Mouse (Mus musculus): Measurements from ENCODE around the gene Med12l.

Med12l gene

DNA sequence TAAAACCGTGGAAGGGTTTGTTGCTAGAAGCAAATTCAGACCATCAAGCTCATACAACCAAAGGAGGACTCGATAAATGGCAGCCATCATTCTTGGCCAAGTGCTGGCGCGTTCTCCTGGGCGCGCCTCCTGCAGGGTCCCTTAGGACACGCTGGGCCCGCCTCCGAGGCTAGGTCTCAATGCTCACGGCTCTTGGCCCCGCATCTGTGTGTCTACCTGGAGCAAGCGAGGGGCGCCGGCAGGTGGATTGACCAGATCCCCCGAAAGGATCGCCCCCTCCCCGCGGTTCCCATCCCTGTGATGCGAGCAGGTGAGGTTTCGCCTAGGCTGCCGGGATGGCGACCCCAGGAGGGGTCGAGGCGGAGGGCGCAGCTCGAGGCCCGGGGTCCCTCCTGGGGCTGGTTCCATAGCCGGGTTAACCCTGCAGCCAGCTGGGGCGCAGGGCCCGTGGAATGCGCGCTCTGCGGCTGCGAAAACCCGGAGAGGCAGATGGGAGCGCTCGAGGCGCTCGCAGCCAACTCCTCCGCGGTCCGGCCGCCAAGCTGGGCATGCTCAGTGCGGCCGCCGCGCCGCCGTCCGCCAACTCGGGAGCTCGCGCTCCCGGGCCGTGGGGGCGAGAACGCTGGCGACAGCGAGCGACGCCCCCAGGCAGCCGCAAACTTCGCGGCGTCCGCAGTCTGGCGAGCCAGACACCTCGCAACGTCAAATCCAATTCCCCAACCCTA is at the start of gene Med12l:
Med12l (plus strand) TSS at position 555 of the 725 bp plus-strand sequence.
- DNase-seq: peak; percentile 77 to 86

DNA sequence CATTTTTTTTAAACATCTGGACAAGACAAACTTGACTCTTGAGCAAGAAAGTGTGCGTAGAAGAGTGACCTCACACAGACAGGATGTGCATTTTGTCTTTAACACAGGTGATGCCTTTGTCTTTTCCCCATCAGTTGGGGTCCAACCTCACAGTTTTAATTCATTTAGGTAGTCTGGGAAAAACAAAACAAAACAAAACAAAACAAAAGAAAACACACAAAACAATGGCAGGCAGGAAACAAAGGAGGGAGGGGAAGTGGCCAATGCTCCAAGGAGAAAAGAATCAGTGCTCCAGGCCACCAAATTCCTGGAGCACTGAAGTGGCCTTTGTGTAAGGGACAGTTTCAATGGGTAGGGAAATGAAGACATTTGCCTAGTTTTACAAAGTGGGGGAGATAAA is 44.5 kb upstream of the Med12l start:
- no peak for DNase-seq

DNA sequence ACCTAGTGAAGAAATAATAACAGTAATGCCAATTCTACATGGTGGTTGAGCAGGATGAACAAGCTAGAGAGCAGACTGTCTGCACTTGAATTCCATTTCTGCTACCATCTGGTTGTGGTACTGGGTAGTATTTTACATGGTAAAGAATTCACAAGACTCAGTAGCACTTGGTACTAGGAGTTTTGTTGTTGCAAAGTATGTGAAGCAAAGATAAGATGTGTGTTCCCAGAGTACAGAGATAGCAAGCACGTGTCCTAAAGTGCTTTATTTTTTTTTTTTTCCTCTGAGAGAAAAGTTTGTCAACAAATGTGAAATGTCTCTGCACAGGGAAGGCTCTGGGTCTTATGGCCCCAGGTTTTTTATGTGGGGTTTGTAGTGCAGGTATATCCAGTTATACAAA is 28.2 kb upstream of the Med12l start:
- no peak for DNase-seq

DNA sequence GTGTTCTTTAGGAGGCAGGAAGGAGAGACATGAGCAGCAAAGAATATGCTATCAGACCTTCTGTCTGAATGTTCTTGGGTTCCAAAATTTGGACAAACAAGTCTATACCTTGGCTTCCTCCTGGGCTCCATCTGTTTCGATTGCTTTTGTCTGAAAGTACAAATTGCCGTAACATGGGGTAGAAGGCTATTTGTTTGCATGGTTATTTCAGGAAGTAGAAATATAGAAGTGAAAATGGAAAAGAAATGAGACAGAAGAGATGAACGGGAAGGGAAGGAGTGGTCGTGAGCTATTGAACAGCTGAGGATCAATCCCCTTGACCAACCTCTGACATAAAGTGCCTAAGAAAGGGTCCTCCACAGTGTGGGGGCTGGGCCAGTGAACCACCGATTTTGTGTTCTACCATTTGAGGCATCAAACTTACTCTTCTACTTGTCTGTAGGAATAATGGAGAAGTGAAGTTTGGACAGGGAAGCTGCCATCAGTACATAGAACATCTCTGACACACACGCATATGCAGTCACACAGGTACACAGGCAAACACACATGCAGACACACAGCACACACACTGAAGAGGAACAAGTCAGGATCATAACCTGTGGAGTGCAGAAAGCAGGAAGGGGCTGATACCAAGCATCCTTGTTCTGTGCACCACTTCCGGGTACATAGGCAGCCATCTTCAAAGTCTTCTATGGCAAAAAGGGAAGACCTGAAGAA is 27.6 kb upstream of the Med12l start:
- DNase-seq: no peak

DNA sequence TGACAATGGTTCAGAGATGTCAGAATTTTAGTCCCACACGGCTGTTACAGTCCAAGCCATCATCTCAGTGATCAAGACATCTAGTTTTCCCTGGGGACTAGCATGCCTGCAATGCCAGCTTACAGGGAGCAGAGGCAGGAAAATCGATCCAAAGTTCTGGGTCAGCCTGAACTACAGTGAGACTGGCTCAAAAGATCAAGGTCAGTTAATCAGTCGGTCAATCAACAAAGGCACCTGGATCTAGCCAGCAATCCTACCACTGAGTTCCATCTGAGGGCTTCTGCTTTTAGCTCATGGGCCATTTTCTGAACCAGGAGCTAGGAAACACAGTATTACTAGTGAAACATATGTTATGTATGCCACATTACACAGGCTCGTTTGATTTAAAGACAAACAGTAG is 25.0 kb upstream of the Med12l start:
- no peak for DNase-seq

DNA sequence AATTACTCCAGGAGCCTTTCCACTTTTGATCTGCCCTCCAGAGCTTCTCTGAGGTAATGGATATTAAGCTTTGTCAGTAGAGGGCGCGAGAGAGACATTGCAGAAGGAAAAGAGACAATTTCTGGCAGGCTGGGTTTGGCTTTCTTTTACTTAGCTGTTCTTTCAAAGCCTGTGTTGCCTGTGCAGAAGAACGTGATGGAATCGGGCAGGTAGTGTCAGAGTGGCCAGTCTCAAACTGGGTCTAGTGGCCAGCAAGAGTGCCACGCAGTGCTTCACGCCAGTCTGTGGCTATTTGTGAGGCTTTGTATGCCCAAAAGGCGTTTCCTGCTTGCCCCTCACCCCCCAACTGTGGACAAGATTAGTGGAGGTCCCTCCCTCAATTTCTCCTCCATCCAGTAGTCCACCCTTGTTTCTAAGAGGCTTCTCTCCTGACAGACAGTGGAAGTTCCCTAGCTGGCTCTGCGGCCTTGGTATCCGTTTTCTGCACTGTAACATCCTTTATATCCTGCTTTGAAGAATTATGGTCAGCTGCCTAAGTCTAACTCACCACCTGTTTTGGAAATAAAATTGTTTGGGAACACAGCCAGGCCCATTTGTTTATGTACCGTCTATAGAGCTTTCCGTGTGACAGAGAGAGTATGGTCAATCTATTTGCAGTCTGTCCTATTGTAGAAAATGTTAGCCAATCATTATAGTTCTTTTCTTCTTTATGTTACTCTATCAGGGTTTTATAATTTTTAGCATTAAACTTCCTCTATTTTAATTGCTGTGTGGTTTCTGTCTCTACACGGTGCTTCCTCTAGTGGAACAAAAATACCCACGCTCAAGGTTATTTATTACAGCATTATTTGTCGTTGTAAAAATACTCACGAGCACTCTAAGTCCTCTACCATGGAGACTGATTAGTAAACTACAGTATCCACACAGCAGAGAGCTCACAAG is 22.5 kb upstream of the Med12l start:
- DNase-seq: peak; percentile 44 to 56

DNA sequence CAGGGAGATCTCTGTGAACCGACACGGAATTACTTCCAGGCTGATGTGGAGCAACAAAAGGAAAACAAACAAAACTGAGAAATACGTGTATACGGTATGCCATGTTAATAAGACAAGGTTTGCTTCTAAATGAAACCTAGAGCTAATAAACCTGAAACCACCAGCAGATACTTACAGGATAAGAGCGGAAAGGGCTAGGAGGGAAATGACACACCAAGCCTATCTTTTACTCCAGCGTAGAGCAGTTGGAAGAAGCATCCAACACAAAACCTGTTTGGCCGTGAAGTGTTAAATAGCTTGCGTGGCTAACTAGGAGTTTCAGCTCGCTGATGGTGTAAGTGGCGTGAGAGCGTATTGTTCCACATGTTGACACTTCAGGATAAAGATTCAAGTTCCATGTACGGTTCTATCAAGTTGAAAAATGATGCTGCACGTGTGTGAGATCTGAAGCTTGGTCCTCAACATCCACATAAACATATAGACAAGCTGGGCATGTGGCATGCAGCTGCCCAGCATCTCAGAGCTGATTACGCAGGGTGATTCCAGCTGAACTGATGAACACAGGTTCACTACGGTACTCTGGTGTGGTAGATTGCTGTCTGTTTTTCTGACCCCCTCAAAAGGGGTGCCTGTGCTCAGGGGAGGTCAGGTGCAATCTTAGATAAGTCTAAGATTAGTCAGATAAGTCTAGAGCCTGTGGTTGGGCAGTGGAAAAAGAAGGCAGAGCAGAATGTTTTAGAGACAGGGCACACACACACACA is 21.6 kb upstream of the Med12l start:
- DNase-seq: no peak

DNA sequence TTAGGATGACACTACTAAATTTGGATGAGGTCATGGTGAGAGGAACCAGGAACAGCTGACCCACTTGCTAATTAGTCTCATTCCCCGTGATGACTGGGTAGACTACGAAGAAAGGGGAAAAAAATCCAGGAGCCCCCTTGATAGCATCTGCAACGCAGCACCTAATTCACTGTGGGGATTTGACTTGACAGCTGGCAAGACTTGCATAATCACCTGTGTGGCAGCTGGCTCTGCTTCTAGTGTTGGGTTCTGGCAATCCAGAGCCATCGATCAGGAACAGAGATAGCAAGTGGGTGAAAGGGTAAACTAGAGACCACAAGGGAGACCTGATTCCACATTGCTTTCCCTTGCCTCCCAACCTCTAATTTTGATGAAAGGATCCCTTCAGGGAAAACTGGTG is 19.8 kb upstream of the Med12l start:
- DNase-seq: no peak

DNA sequence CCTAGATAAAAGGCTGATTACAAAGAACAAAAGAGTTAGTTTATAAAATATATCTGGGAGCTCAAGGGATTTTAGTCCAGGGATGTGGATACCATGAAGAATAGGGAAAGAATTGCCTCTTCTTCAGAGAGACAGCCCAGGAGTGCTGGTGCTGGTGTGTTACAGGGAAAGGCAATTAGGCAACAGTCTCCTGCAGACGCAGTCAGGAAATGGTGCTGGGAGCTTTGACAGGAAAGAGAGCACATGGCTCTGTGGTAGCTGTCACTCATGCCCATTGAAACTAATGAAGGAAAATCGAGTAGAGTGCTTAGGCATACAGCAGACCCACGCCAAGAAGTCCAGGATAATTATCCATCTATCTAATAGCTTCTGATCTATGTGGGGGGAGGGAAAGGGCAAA is 16.3 kb upstream of the Med12l start:
- no peak for DNase-seq

DNA sequence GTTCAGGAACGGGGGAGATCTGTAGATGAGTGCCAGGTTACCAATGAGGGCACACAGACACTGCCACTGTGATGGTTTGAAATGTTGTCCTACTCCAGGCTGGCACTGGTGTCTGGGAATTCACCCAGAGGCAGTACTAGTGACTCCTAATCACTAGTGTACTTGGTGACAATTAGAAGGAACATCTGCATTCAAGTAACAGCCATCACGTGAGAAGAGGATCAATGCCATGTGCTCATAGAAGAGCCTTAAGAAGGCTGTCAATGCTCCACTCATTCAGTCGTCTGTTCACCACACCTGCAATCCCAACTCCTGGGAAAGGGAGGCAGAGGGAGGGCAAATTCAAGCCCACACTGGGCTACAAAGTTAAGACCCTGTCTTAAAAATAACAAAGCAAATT is 15.1 kb upstream of the Med12l start:
- no peak for DNase-seq

DNA sequence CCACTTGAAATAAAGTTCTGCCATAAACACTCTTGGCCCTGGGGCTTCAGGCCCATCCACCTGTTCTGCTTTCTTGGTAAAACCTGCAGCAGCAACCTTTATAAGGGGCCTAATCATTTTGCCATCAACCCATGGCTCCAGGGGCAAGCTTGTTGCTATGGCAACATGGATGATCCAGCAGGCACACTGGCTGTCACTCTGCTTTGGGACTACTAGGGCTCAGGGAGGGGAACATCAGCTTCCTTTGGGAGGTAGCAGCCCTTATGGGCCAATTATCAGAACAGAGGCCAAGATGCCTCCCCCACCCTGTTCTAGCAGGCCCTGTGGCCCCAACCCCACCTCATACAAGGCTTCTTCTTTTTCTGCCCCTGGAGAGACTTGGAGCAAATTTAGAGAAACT is 13.5 kb upstream of the Med12l start:
- DNase-seq: no peak

DNA sequence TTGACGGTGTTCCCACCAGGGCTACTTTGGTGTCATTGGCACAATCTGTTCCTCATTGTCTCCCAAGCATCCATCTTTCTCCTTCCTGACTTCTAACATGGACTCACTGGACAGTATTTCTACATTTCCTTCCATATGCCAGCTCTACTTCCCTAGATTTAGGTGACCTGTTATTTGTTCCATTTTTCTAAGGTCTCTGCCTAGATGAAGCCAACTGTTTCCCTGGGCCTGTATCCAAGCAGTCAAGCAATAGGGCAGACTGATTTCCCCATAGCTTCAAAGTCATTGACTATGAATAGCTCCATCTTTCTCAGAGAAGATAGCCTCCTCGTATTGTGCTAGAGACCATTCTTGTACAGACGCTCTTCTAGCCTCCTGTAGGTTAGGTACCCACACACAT is 12.0 kb upstream of the Med12l start:
- DNase-seq: no peak

DNA sequence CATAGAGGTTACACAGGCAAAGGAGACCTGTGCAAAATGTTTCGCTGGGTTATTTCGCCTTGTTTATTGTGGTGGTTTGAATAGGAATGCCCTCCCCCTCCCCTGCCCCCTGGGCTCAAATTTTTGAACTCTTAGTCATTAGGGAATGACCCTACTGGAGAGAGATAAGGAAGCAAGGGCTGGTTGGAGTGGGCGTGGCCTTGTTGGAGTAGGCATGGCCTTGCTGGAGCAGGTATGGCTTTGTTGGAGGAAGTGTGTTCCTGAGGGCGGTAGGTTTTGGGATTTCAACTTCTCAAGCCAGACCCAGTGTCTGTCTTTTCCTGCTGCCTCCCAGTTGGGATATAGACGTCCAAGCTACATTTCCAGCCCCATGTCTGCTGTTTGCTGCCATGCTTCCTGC is 1.9 kb upstream of the Med12l start:
- DNase-seq: no peak

DNA sequence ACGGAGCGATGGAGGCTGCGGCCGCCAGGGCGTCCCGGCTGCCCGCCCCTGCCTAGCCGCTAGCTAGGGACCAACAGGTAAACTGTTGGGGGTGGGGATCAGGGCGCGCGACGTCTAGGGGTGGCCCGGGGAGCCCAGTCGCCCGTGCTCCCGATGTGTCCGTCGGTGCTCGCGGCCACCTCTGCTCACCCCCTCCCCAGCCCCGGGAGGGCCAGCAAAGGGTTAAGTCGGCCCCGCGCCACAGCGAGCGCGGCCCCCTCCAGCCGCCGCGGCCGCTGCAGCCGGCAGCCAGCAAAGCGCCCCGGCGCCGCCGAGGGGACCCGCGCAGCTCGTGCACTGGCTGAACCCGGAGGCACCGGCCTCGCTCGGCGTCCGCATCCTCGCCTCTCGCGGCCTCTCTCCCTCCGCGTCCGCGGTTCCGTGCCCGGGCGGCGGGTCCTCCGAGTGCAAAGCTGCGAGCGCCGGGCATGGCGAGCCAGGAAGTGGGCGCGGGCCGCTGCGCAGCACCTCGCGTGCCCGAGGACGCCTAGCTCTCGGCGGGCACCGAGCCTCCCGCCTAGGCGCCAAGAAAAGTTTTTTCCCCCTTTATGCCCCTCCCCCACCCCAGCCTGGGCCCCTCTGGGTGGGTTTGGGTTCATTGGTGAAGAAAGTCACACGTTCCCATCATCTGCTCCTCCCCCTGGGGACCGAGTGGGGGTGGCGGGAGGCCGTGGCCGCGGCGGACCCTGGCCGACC is 538 bp downstream of the Med12l start:
- DNase-seq: peak; percentile 64 to 78

DNA sequence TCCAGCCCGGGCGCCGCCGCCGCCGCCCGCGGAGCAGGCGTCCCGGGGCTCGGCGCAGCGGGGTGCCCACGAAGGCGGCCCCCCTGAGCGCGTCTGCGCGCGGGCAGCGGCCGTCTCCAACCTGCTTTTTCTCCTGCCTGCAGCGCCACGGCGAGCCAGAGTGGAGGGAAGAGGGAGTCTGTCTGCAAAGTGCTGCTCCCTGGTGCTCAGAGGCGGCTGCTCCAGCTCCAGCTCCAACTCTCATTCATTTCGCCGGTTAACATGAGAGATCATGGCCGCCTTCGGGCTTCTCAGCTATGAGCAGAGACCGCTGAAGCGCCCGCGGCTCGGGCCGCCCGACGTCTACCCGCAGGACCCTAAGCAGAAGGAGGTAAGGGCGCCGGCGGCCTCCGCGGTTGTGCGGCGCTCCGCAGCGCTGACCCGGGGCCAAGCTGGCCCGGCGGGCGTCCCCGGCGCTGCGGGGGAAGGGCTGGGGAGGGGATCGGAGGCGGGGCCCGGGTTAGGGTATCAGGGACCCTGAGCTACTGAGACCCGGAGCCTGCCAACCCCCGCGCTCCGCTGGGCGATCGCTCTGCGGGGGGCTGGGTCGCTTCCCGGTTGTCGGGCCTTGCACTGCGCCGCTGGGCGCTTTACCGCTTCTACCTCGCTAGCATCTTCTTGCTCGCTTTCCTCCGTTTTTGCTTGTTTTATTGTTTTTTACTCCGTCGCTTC is 1.3 kb downstream of the Med12l start:
- DNase-seq: peak; percentile 83 to 89

DNA sequence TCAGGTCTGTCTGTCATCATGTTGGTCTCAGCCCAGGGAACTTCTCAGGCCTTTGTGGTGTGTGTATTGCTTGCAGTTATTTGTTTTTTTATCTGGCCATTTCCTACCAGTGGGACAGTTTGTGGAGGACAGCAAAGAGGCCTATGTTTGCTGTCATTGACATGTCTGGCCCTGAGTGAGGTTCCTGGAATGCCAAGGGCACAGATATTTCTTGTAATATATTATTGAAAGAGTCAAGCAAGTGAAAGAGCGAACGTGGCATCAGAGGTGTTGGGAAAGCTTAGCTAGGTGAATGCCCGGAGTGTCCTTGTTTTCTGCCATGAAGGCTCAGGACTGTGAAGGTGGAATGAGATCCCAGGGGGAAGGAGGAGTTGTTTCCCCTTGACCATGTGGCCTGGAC is 4.7 kb downstream of the Med12l start:
- no peak for DNase-seq

DNA sequence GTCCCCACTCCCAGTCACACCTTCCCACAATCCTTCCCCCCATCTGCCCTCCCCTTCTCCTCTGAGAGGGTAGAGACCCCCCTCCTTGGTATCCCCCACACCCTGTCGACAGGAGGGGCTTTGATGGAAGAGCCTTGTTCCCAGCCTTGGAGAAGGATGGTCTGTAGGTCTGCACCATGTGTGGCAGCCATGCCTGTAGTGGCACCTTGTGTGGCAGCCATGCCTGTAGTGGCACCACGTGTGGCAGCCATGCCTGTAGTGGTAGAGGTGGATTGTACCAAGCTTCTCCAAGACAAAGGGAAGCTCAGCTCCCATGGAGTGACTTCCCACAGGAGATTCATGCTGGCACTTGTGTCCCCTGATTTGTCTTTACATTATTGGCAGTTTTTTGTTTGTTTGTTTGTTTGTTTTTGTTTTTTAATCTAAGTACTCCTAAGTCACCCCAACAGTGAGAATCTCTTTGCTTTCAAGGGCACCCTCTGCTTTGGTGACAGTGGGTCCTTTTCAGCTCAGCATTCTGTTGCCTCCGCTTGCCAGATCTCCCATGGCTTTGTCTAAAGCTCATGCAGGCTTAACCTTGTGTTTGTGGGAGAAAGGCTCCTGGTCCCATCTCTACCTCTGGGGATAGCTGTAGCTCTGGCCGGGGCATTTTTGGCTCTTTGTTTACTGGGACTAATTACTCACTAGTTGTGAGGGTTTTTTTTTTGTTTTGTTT is 10.2 kb downstream of the Med12l start:
- no peak for DNase-seq

DNA sequence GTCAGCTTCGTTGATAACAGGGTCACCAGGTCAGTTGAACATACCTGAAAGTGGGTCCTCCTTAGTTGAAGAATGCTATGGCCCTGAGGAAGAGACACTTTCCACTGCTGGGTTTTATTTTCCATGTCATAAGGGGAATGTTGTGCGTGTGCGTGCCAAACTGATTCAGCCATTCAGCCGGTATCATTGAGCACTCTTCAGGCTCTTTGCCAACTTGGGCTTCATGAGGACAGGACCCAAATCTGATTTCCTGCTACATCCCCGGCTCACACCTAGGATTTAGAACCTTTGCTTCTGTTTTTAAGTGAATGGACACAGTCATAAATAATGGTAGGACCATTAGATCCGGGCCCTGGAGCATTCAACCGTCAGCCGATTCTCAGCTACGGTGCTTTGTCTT is 10.9 kb downstream of the Med12l start:
- DNase-seq: no peak

DNA sequence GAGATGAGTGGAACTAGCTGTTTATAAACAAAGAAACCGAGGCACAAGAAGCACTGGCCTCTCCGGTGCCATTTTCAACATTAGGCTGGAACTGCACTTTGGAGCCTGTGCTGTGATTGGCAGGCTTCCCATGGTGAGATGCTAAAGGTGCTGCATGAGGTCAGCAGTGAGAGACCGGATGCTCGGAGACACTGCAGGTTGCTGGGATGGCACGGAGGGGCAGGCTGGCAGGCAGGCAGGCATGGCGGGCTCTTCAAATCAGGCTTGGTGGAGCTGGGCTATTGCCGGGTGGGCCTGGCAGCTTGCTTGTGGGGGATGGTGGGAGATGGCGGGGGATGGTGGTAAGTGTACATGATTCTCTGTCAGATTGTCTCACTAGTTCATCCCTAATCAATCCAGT is 15.6 kb downstream of the Med12l start:
- peak in 1 of 2 experiments; percentile 7 for DNase-seq

DNA sequence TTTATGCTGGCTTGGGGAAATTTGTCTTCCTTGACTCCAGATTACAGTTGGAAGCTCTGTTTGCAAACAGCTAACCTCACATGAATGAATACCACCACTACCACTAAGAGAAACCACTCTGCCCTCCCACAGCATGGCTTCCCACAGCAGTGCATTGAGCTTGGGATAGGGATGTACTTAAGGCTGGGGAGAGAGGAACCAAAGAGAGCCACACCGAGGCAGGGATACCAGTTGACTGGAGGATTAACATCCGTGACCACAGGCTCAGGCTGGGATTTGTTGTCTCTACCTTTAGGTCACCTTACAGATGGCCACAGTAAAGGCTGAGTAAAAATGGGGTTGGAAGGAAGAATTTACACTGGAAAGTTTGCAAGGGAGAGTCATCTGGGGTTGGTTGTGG is 16.6 kb downstream of the Med12l start:
- no peak for DNase-seq

DNA sequence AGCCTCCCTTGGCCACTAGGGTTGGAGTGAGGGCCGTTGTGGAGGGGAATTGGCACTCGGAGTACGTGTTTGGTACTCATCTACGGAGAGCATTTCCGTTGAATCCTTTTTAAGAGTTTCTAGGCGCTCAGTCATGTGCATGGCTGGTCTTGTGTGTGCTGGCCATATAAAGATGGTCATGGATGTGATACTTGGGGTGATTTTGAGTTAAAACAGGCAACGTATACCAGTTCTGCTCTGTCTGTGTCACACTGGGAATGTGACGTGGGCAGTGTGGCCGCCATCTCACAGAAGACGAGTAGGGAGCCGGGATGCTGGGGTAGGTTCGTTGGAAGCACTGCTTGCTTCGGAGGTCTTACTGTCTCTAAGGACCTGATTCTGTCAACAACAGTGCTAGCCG is 17.3 kb downstream of the Med12l start:
- no peak for DNase-seq
